Mouse (Mus musculus) c-Kit-positive CD71-positive TER-119-negative erythroid progenitor cells, embryonic 14.5 days (primary cell): Measurements from ENCODE around the gene Ddn.

Source experiments
- DNase-seq: peaks from one replicate; pipeline ENCODE4 v3.0.0-alpha.2; 2013; ENCODE audit warnings: low read depth

Ddn gene

DNA sequence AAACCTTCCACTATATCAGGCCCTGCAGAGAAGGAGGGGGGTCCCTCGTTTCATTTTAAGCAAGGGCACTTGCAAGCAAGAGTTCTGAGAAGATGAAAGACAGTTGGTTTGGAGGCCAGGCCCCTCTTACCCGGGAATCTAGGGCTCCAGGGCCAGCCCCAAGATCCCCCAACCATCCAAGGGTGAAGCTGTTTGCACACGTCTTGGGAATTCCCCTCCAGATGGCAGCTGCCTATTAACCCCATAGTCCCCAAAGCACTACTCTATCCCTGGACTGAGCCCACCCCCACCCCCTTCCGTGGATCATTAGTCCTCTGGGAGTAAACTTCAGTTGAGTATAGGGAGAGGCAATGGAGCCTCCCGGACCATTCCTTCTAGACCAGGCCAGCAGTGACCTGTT lies 33.8 kb downstream of the Ddn start:
- no peak for DNase-seq

DNA sequence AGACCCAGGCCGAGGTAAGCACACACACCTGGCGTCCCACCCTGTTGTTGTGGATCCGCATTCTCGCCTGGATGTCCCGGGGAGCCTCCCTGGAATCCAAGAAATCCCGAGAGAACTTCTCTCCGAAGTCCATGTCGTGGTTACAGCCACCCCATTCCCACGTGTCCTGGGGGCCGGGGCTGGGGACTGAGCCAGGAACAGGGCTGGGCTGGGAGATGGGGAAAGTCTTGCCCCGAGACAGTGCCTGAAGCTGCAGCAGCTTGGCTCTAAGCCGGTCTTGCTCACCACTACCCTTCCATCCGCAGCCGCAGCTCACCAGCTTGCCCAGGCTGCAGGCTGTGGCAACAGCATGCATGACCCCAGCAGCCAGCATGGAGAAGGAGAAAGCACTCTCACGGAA lies 35.2 kb downstream of the Ddn start:
- no peak for DNase-seq

DNA sequence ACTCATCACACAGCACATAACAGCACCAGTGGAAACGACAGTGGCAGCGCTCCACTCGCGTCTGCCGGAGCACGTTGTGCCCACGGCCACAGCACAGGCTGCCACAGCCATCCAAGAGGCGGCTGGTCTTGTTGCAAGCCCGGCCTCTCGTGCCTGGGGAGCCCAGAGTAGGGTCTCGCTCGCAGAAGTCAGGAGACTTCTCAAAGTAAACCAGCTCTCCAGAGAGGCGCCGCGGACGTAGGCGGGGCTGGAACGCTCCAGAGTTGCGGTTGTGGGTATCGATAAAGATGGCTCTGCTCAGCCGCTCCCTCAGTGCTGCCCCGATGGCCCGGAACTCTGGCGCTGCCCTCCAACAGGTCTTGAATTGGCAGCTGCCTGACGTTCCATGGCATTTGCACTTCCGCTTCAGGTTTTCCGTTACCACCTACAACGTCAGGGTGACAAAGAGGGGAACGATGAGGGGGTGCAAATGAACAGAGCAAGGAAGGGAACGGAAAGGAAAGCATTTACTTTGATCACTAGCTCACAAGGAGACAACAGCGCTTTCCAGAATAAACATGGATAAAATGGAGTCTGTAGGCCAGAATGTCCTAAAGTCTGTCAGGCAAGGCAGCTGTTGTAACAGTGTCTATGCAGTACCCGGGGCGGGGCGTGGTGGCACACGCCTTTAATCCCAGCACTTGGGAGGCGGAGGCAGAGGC lies 36.6 kb downstream of the Ddn start:
- peak; percentile 37 for DNase-seq

DNA sequence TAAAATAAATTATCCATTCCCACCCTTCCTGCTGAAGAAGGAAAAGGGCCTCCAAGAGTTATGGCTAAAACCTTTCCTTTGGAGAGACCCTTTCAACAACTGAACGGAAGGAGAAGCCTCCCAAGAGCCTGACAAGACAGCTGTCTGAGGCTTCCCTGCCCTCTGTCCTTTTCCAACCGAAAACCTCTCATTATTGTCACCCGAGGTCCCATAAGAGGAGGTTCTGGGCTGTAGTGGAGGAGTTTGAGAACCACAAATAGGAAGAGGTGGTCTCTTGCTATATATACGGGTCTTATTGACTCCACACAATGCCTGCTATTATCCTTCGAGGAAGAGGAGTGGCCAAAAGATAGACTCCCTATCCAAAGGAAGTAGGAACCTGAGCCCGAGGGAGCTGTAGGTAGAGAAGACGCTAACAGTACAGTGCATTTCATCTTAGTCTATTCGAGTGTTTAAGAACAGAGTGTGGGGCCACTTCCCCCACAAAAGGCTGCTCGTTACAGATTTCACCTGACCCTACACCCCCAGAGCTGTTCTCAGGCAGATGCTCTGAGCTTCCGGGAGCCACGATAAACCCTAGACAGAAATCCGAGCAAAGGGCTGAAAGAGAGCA lies 37.4 kb downstream of the Ddn start:
- no peak for DNase-seq

DNA sequence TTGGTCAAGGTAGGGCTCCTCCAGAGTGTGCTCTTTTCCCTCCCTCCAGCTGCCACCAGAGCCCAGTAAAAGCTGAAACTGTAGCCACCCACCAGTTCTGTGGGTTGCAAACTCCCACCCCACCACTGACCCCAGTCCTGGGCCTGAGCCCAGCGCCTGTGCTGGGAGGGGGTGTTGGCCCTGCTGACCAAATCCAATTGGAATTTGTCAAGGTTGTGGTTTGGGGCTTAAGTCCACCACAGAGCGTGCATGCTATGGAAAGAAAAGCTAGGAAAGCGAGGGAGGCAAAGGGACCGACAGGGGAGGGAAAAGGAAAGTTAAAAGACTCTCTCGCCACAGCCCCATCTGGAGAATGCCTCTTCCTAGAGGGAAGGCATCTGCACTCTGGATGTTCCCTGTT lies 41.0 kb downstream of the Ddn start:
- DNase-seq, result no peak

DNA sequence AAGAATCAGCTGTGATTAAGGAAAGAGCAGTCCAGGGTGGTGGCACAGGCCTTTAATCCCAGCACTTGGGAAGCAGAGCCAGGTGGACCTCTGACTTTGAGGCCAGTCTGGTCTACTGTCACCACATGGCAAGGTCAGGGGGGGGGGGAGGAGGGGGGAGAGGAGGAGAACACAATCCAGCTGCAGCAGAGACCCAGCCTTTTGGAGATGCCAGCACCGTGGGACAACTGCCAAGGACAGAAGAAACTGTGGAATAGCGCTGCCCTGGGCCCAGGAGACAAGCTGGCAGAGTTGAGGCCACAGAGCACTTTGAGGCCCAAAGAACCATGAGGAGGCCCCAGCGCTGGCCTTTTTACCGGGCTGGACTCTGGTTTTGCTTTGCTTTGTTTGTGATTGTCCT lies 43.4 kb downstream of the Ddn start:
- no peak for DNase-seq

DNA sequence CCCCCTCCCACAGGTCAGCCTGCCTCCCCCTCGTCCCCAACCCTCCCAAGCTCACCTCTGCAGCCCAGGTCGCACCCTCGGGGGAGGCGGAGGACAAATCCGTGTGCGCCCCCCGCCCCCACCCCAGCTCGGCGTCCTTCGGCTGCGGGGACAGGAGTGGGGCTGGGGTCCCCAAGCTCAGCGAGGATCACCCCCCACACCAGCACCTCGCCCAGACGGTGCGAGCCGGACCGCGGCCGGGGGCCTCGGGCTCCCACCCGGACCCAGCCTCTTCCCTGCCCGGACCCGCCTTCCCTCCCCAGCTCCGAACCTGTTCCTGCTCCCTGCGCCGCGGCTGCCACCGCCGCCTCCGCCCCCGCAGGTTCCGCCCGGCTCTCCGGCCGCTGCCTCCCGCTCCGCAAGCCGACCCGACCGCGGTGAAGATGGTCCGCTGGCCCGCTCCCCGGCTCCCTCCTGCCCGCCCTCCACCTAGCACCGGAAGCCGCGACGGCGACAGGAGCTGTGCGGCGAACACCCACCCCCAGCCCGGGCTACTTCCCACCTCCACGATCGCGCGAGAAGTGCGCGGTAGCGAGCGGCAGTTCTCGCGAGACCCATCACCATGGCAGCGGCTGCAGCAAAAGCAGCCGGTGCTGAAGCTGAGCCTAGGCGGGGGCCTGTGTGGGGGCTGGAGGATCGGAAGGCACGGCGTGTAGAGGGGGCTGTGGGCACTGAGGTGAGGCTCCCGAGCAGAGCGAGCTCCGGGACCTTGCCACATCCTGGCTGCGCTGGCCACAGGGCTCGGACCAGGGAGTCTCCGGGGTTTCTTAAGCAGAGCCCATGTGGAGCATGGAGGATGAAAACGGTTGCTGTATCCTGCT lies 46.4 kb downstream of the Ddn start, which contains the start of gene Arf3:
Arf3 (minus strand) TSS at position 545 of the 860 bp plus-strand sequence.
- DNase-seq, result peak; percentile 83

DNA sequence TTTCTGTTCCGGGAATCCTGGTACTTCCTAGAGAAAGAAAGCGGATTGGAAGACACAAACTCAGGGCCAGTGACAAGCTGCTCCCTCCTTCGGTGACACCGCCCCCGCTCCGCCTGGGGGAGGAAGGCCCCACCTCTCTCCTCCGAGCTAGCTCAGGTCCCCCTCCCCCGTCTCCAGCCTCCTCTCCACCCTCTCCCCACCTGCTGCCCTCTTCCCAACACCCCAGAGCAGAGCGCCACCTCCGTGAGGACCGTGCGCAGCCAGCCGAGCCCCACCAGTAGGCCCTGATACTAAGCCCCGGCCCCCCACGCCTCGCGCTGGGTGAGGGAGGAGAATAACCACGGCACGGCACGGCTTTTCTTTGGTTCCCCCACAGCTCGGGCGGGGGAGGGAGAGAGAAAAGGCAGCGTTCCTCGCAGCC lies 47.1 kb downstream of the Ddn start:
- DNase-seq, result peak; percentile 60

DNA sequence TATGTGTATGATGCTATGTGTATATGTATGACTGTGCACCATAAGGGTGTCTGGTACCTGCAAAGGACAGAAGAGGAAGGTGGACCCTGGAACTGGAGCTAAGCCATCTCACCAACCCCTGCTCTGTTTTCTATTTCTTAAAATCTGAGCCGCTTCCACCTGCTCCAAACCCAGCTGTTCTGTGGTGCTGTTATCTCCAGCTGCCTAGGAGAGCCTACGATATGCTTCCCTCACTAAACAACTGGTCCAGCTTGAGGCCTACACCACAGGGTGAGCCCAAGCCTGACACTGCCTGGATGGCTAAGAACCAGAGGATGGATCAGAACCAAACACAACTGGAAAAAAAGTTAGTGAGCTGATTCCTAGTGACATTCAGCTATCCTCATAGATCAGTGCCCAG lies 55.2 kb downstream of the Ddn start:
- no peak for DNase-seq
